Mouse (Mus musculus) limb, embryonic 15.5 days (tissue): ENCODE measurements at regions not wholly inside any gene's neighbourhood (a gene's known extent, or its start where the extent isn't known, plus 50 kb on each side); places are given as distances from the start of the nearest gene placed in this dataset.

ENCODE experiments used
- ATAC-seq: fragments of 200-750 bp; cut with Nextera tagmentation; 2 replicates; pipeline ENCODE4 v1.8.0; 2017; ENCODE audit warnings: low read depth, moderate TSS enrichment; ENCODE audit not compliant: insufficient number of reproducible peaks, low FRiP score, low TSS enrichment
- H3K27ac ChIP-seq: fragments of 300-500 bp; sonication (generic); 2 replicates; pipeline ENCODE4 v1.5.1; 2015; ENCODE audit warnings: moderate library complexity, mild to moderate bottlenecking, inconsistent platforms
- H3K27me3 ChIP-seq: fragments of 300-500 bp; sonication (generic); 2 replicates; pipeline ENCODE4 v1.6.1; 2015; ENCODE audit warnings: inconsistent platforms
- H3K36me3 ChIP-seq: fragments of 300-500 bp; sonication (generic); 2 replicates; pipeline ENCODE4 v1.6.1; 2015; ENCODE audit warnings: inconsistent platforms
- H3K4me1 ChIP-seq: fragments of 300-500 bp; sonication (generic); 2 replicates; pipeline ENCODE4 v1.6.1; 2015; ENCODE audit warnings: inconsistent platforms
- H3K4me2 ChIP-seq: fragments of 300-500 bp; sonication (generic); 2 replicates; pipeline ENCODE4 v1.6.1; 2015; ENCODE audit warnings: mild to moderate bottlenecking, inconsistent platforms
- H3K4me3 ChIP-seq: fragments of 300-500 bp; sonication (generic); 2 replicates; pipeline ENCODE4 v1.5.1; 2015; ENCODE audit warnings: mild to moderate bottlenecking, inconsistent platforms
- H3K9ac ChIP-seq: fragments of 300-500 bp; sonication (generic); 2 replicates; pipeline ENCODE4 v1.6.1; 2015; ENCODE audit warnings: inconsistent platforms
- H3K9me3 ChIP-seq: fragments of 300-500 bp; sonication (generic); 2 replicates; pipeline ENCODE4 v1.6.1; 2016; ENCODE audit warnings: inconsistent platforms
- WGBS: fragments of 180-500 bp; shearing (Covaris S2); methylation state at CpG from one replicate; pipeline ENCODE4 v1.1.7; 2015; 5-methylcytosine and 5-hydroxymethylcytosine counted together

DNA sequence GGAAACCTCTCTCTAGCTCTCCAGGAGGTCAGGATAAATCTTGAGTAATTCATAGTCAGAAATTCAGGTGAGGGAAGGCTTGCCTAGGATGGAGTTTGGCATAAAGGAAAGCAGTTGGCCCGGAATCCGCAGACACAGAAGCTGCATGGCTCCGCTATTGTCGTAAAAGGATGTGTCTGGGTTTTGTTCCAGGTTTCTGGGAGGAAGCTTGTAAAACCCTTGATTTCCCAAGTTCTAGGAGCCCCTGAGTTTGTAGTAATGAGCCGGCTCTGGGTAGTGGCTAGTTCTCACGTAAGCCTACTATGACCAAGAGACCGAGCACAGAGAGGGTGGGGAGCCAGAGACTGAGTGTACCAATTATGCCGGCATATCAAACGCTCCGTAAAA is 52.7 kb upstream of the Gm21915 start:
- H3K4me1 ChIP-seq, result peaks cover 17% of the 10 kb centered on the region
- H3K9me3 ChIP-seq, result no peaks in the 10 kb centered on the region
- WGBS, result 16% methylated on average over 10 of the region's 10 CpGs
- H3K27me3 ChIP-seq, result peaks cover 14% of the 10 kb centered on the region; the same call in 1 of the 2 replicates
- H3K27ac ChIP-seq, result no peak overlapping the region
- peak overlapping the region; percentile 29 for H3K4me3 ChIP-seq
- no peak overlapping the region for H3K9ac ChIP-seq
- ATAC-seq, result no peak
- peak overlapping the region; percentile 50 for H3K4me2 ChIP-seq
- no peaks in the 10 kb centered on the region for H3K36me3 ChIP-seq

DNA sequence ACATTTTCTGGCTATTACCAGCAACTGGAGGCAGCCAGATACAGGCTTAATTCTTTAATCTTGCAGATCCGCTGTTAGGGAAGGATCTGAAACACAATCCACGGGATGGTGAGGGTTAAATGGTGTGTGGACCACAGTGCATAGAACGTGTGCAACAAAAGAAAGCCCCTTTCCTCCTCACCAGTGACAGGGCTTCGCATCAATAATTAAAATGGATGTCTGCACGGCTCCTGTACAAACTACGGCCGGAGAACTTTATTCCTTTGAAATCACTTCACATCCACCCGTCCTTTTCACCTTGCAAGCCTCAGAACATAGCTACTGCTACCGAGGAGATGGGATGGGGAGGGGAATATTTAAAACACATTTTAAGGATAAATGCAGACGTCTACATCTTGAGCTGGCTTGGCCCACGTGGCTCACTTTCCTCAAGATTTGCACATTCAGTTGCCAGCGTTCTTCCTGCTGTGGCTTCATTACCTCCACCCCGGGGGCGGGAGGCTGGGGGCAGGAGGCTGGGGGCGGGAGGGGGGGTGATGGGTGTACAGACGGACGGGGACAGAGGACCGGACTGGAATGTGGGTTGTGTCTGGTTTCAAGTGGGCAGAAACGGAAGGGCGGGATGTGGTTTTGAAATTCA is 53.3 kb upstream of the Gm21915 start:
- H3K27ac ChIP-seq, result 0 out of 2 replicates have a peak overlapping the region, but pooled peaks have one; percentile 3
- ATAC-seq, result no peak
- H3K9ac ChIP-seq, result no peak overlapping the region
- peaks cover 17% of the 10 kb centered on the region for H3K4me1 ChIP-seq
- H3K4me2 ChIP-seq, result peak overlapping the region; percentile 50
- WGBS, result 3% methylated on average over 20 of the region's 20 CpGs
- H3K9me3 ChIP-seq, result no peaks in the 10 kb centered on the region
- peak overlapping the region; percentile 29 for H3K4me3 ChIP-seq
- no peaks in the 10 kb centered on the region for H3K36me3 ChIP-seq
- H3K27me3 ChIP-seq, result peaks cover 15% of the 10 kb centered on the region; the same call in 1 of the 2 replicates

DNA sequence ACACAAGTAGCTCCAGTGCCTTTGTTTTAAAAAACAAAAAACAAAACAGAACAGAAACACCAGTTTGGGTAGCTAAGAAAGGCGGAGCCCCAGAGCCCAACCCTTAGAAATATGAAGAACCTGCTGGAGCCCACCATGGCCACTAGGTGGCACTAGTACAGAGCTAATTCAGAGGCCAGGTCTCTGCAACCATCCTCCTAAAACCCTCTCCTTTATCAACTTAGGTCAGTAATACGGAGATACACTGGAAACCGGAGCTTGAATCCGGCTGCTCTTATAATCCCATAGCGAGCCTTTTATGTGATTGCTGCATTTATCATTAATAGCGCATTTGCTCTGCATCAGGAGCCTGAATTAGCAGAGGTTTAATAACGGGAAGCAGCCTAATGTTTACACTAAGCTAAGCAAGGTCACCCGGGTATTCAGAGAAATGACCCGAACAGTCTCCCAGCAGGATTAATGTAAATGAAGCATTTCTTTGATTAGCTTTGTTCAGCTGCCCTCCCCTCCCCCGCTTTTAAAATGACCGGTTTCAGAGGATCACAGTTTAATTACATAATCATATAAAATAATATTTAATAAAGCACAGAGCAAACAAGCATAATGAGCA is 53.9 kb upstream of the Gm21915 start:
- H3K27ac ChIP-seq, result no peak overlapping the region
- WGBS, result 4% methylated on average over 11 of the region's 11 CpGs
- peaks cover 17% of the 10 kb centered on the region for H3K4me1 ChIP-seq
- peaks cover 15% of the 10 kb centered on the region; the same call in 1 of the 2 replicates for H3K27me3 ChIP-seq
- no peaks in the 10 kb centered on the region for H3K9me3 ChIP-seq
- peak overlapping the region; percentile 50 for H3K4me2 ChIP-seq
- H3K9ac ChIP-seq, result no peak overlapping the region
- ATAC-seq, result no peak
- H3K36me3 ChIP-seq, result no peaks in the 10 kb centered on the region
- peak overlapping the region; percentile 29 for H3K4me3 ChIP-seq

DNA sequence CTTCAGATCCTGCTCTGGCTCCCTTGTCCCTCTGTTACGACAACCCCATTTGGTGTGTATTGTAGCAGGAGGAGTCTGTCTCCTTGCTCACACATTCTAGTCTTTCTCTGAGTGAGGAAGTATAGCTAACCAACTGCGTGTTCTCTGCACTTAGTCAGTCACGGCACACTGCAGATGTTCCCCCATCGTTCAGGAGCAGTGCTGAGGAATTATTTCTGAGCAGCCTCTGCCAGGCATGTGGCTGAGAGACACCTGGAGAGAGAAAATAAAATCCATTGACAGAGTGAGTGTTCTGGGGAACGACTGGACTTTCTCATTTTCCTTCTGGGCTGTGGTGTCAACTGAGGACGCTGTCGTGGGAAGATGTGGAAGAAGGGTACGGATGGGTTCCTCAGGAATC is 54.5 kb upstream of the Gm21915 start:
- ATAC-seq, result no peak
- no peak overlapping the region for H3K9ac ChIP-seq
- H3K4me3 ChIP-seq, result no peak overlapping the region
- 18% methylated on average over 8 of the region's 8 CpGs for WGBS
- H3K9me3 ChIP-seq, result no peaks in the 10 kb centered on the region
- peaks cover 17% of the 10 kb centered on the region for H3K4me1 ChIP-seq
- H3K27ac ChIP-seq, result no peak overlapping the region
- H3K36me3 ChIP-seq, result no peaks in the 10 kb centered on the region
- H3K27me3 ChIP-seq, result peaks cover 15% of the 10 kb centered on the region; the same call in 1 of the 2 replicates
- H3K4me2 ChIP-seq, result no peak overlapping the region

DNA sequence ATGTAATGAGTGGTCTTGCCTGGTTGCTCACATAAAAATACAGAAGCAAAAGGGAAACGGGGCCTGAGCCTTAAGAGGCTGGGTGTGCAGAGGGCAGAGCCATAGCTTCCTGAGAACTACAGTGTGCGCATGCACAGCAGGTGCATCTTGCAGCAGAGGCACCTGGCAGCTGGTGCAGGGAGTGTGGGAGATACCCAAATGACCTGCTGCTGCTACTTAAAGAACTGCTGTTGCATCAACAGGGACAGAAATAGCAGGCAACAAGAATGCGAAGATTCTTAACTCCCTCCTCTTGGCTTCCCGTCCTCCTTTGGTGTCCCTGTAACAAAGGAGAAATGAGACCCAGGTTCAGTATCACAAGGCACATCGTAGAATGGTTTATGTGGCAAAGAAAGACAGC is 56.3 kb upstream of the Gm21915 start:
- H3K9ac ChIP-seq, result no peak overlapping the region
- H3K9me3 ChIP-seq, result no peaks in the 10 kb centered on the region
- WGBS, result 36% methylated on average over 5 of the region's 5 CpGs
- peaks cover 17% of the 10 kb centered on the region for H3K4me1 ChIP-seq
- no peak overlapping the region for H3K27ac ChIP-seq
- no peak overlapping the region for H3K4me3 ChIP-seq
- peaks cover 15% of the 10 kb centered on the region; the same call in 1 of the 2 replicates for H3K27me3 ChIP-seq
- no peak overlapping the region for H3K4me2 ChIP-seq
- no peak for ATAC-seq
- H3K36me3 ChIP-seq, result no peaks in the 10 kb centered on the region

DNA sequence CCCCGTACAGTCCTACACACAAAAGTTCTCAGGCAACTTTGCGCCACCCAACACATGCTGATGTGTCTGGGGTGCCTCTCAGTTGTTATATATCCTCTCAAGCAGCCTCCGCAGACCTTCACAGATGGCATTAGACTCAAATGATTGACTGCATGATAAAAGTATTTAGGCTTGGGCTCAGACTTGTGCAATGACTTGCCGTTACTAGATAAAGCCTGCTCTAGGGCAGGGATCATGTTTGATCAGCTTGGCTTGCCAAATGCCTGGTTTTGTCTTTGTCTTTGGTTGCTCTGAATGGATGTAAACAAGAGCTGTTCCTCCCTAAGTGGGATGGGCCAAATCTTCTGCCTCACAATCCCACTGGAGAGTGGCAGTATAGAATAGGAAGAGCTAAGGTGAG is 57.2 kb upstream of the Gm21915 start:
- Histone ChIP-seq H3K4me3 (no peak overlapping the region), H3K27me3 (peaks cover 11% of the 10 kb centered on the region; the same call in 1 of the 2 replicates), H3K9me3 (no peaks in the 10 kb centered on the region), H3K4me2 (no peak overlapping the region), H3K27ac (no peak overlapping the region), H3K4me1 (peaks cover 17% of the 10 kb centered on the region), H3K36me3 (no peaks in the 10 kb centered on the region), H3K9ac (no peak overlapping the region)
- ATAC-seq, result no peak
- WGBS, result 79% methylated on average over 4 of the region's 4 CpGs

DNA sequence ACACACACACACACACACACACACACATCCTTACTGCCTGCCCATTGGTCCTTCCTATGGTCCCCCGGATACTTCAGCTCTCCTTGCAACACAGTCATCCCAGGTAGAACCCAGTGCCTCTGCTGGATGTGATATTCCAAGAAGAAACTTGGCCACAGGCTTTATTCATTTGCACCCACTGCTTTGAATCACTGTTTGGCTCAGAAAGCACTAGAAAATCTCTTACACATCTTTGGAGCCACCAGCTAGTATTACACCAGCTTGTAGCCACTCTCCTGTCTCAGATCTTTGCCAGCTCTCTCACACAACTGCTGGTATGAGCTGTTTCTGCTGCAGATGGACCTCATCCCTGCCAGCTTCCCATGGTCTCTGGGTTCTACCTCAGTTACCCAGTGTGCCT is 57.7 kb upstream of the Gm21915 start:
- Histone ChIP-seq H3K4me2 (no peak overlapping the region), H3K9ac (no peak overlapping the region), H3K27me3 (peaks cover 10% of the 10 kb centered on the region; the same call in 1 of the 2 replicates), H3K27ac (no peak overlapping the region), H3K9me3 (no peaks in the 10 kb centered on the region), H3K4me3 (no peak overlapping the region), H3K36me3 (no peaks in the 10 kb centered on the region), H3K4me1 (peaks cover 15% of the 10 kb centered on the region)
- ATAC-seq, result no peak
- WGBS, result 94% methylated on average over 1 of the region's 1 CpGs

DNA sequence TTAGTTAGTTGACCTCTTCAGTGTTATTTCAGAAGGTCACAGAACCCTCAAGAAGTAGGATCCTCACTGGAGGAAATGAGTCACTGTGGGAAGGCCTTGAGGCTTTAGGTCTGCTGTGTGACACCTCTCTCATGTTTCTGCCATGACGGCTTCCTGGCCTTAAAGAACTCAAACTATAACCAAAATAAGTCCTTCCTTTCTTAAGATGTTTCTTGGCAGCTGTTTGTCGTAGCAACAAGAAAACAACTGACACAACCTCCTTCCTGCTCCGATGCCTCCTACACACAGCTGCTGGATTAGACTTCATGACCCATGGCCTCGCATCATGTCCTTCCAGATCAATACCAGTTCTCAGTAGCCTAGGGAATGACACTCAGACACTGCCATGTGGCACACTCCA is 58.1 kb upstream of the Gm21915 start:
- no peak overlapping the region for H3K4me2 ChIP-seq
- 0 out of 2 replicates have a peak, but pooled peaks cover 8% of the 10 kb centered on the region for H3K27me3 ChIP-seq
- H3K4me3 ChIP-seq, result no peak overlapping the region
- peaks cover 11% of the 10 kb centered on the region for H3K4me1 ChIP-seq
- 80% methylated on average over 4 of the region's 4 CpGs for WGBS
- no peak overlapping the region for H3K9ac ChIP-seq
- H3K9me3 ChIP-seq, result no peaks in the 10 kb centered on the region
- no peak for ATAC-seq
- no peaks in the 10 kb centered on the region for H3K36me3 ChIP-seq
- no peak overlapping the region for H3K27ac ChIP-seq

DNA sequence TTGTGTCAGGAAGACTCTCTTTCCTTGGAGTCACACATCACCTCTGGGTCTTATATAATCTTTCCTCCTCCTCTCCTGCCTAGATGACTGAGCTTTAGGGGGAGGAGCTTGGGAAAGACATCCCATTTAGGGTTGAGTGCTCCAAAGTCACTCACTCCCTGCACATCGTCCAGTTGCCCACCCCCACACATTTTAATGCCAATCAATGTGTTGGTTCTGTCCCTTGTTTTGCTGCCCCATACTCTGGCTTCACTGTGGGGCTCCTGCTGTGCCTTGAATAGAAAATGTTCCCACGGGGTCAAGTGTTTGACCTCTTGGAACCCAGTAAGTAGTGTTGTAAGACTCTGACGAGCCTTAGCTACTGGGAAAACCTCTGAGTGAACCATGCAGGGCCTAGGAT is 58.8 kb upstream of the Gm21915 start:
- Histone ChIP-seq H3K4me1 (peaks cover 4% of the 10 kb centered on the region), H3K4me3 (no peak overlapping the region), H3K4me2 (no peak overlapping the region), H3K27me3 (0 out of 2 replicates have a peak, but pooled peaks cover 8% of the 10 kb centered on the region), H3K36me3 (no peaks in the 10 kb centered on the region), H3K9ac (no peak overlapping the region), H3K27ac (no peak overlapping the region), H3K9me3 (no peaks in the 10 kb centered on the region)
- ATAC-seq, result no peak
- 65% methylated on average over 3 of the region's 3 CpGs for WGBS

DNA sequence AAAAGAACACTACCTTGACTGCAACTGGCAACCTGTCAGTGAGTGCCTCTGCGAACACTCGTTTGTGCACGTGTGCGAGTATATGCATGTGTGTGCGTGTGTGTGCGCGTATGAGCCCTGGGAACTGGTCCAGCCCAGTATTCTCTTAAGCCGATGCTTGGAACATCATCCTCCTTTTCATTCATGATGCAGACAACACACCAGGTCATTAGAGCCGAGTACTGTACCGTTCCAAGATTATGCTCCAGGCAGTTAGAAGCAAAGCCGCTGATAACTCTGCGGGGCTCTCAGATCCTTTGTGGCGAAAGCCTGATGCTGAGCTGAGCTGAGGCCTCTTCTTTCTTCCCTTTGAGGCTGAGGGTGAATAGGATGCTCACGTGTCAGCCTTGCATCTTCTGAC is 61.8 kb upstream of the Gm21915 start:
- Histone ChIP-seq H3K27me3 (0 out of 2 replicates have a peak, but pooled peaks cover 5% of the 10 kb centered on the region), H3K4me3 (no peak overlapping the region), H3K4me1 (no peaks in the 10 kb centered on the region), H3K4me2 (no peak overlapping the region), H3K9me3 (no peaks in the 10 kb centered on the region), H3K9ac (no peak overlapping the region), H3K27ac (no peak overlapping the region), H3K36me3 (no peaks in the 10 kb centered on the region)
- ATAC-seq, result no peak
- WGBS, result 79% methylated on average over 14 of the region's 14 CpGs

DNA sequence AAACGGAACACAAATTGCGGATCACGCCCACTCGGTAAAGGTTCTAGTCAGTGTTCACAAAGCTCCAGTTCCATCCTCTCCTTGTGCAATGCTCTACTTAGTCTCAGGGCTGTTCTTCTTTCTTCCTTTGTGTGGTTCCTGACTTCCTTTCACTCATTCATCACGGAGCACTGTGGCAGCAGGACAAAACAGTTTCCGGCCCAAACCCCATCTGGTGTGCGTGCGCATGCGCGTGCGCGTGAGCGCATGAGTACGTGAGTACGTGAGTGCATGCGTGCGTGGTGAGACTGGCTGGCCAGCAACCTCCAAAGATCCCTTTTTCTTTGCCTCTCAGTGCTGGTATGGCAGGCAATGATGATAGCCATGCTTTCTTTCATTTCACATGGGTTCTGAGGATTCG is 62.5 kb upstream of the Gm21915 start:
- 94% methylated on average over 18 of the region's 18 CpGs for WGBS

DNA sequence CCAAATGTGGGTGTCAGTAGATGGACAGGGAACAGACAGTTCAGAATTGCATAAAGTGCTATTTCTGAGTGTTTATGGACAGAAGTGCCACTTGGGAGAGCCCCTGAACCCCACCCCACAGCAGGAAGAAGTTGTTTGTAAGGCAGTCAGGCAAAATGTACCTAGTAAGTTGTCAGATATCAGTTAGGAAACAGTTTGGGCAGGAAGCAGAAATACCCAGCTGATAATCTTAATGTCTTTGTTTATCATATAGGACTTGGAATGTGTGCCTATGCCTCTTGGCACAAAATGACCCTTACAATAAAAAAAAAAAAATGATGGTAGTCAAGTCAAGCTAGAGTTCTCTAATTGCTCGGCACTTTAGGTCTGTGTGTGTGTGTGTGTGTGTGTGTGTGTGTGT is 66.9 kb upstream of the Gm21915 start:
- no peak overlapping the region for H3K27ac ChIP-seq
- H3K4me1 ChIP-seq, result no peaks in the 10 kb centered on the region
- no peak overlapping the region for H3K4me3 ChIP-seq
- ATAC-seq, result no peak
- H3K36me3 ChIP-seq, result no peaks in the 10 kb centered on the region
- no peaks in the 10 kb centered on the region for H3K27me3 ChIP-seq
- no peak overlapping the region for H3K4me2 ChIP-seq
- no peaks in the 10 kb centered on the region for H3K9me3 ChIP-seq
- 57% methylated on average over 1 of the region's 1 CpGs for WGBS
- no peak overlapping the region for H3K9ac ChIP-seq

More for the DNA sequence above, 62.5 kb upstream of the Gm21915 start:
- Histone ChIP-seq H3K27ac (no peak overlapping the region), H3K36me3 (no peaks in the 10 kb centered on the region), H3K9ac (no peak overlapping the region), H3K4me2 (no peak overlapping the region), H3K27me3 (0 out of 2 replicates have a peak, but pooled peaks cover 3% of the 10 kb centered on the region), H3K9me3 (no peaks in the 10 kb centered on the region), H3K4me3 (no peak overlapping the region), H3K4me1 (no peaks in the 10 kb centered on the region)
- ATAC-seq, result no peak
